Mouse (Mus musculus): ENCODE measurements around the gene Klhl12.
"Not testable (repeated sequence)": the region's sequence is repeated elsewhere in the genome, so short reads cannot be mapped to it uniquely, and the experiment has no call there.

Klhl12 gene

DNA sequence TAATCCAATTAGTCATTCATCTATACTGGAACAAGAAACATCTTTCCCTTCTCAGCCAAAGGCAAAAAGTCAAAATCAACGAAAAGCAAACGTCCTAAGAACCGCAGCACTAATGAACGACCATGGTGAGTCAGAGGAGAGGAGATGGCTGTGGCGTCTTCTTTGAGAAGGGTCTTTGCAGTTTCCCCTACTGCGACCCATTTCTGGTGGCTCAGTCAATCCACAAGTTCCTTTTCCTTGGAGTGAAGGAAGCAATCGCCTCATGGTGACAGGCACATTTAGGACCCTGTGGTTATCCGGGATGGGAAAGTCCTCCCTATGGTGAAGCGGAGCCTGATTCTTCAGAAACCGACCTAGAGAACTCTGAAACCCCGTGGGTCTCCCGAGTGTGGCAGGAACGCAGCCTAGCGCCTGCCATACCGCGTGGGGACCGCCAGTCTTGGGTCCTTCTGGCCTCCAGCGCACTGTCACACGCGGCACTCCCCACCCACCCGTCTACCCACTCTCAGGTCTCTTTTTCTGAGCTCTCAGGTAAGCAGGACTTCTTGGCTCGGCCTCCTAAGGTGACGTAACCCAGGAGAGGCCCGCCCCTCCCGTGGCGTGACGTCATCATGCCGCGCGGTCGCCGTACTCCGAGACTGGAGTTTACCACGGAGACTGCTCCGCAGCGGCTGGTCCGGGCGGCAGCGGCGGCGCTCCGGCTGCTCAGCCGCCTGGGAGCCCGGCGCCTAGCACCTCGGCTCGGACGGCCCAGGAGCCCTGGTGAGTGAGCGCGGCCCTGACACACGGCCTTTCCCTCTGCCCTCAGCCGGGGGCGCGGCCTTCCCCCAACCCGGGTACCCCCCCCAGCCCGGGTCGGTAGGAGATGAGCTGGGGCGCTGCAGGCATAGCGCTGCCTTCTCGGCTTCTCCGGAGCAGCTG is at the start of gene Klhl12:
Klhl12 (plus strand) TSS at position 628 of the 921 bp plus-strand sequence.
- DNase-seq (ENCODE audit: low spot score) = peak; percentile 93

GRCm38 (mm10) chr1:134406414-134406771 is 48.9 kb upstream of the Klhl12 start:
- no peak for DNase-seq (ENCODE audit: low spot score)

GRCm38 (mm10) chr1:134408080-134408479 is 47.3 kb upstream of the Klhl12 start:
- DNase-seq (ENCODE audit: low spot score) = no peak

DNA sequence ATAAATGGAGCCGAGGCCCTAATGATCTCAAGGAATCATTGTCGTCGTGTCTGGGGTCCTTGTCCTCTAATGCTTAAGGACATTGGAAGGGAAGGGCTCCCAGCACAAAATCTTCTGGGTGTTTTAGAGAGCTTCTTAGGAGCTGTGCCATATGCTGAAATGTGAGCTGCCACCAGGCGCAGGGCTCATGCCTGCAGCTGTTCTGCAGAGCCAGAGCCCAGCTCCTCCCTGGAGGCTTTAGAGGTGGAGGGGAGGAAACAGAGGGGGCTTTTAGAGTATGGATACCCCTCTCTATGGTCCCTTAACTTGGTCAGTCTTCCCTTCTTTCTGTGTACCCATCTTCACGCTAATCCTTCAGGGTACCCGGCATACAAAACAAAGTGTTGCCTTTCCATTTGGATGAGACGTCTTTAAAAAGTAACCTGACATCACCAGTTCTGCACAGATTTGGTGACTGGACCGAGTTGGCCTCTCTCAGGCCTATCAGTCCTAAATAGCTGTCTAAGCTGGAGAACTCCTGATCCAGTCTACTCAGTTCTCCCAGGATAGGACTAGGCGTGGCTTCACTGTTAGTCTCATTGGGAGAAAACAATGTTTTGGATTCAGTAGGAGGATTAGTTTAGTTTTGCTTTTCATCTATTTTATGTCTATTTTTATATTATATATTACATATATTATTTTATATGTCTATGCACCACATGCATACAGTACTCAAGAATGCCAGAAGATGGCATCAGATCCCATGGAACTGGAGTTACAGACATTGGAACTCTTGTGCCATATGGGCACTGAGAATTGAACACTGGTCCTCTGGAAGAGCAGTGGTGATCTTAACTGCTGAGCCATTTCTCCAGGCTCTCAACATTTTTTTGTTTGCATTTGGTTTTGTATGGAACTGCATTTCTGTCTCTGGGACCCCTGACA is 43.4 kb upstream of the Klhl12 start:
- DNase-seq (ENCODE audit: low spot score) = no peak

GRCm38 (mm10) chr1:134414038-134414437 is 41.3 kb upstream of the Klhl12 start:
- DNase-seq (ENCODE audit: low spot score) = no peak

GRCm38 (mm10) chr1:134414501-134415167 is 40.7 kb upstream of the Klhl12 start:
- DNase-seq (ENCODE audit: low spot score) = no peak

DNA sequence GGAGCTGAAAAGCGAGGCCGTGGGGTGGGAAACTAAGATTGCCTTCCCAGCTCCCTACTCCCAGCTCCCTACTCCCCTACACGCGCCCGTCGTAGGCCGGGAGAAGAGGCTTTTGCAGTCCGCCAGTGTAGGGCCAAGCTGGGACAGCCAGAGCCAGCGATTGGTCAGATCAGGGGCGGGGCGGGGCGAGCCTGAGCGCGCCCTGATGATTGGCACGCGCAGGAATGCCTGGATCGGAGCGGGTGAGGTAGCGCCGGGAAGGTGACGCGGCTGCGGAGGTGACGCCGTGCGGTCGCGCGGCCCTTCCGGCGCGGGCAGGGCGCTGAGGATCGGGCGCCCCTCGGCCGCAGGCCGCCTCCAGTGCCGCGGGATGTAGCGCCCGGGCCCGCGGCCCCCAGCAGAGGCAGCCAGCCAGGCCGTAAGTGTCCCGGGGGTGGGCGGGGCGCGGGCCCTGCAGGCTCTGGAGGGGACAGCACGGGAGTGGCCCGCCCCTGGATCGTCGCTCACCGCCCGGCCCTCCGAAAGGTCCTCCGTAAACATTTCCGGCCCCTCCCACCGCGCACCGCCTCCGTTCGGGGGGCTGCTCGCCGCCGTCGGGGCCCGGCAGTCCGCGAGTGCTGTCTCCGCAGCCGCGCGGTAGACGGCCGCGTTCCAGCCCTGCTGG is 40.0 kb upstream of the Klhl12 start, which contains the start of gene Adipor1:
Adipor1 (plus strand) TSS at position 211 of the 664 bp plus-strand sequence.
- DNase-seq (ENCODE audit: low spot score) = peak; percentile 81

DNA sequence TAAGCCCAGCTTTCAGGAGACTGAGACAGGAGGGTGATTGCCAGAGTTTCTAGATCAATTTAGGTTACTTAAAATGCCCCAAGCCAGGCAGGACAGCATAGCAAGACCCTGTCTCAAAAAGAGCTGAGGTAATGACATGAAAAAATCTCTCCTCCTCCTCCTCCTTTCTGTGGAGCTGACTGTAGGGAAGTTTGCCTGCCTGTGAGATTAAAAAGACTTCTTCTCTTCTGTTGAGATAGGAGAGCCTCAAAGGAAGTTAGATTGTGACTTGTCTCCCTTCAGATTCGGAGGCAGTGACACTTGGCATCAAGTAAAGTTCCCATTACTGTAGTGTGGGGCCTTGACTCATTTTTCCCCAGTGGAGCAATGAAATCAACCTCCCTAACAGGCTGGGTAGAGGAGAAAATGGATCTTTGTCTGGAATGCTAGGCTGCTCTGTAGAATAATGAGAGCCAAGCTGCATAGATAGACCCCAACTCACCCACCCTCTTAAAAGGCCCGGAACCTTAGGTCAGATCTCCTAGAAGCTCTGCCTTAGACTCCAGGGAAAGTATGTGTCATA is 36.8 kb upstream of the Klhl12 start:
- no peak for DNase-seq (ENCODE audit: low spot score)

DNA sequence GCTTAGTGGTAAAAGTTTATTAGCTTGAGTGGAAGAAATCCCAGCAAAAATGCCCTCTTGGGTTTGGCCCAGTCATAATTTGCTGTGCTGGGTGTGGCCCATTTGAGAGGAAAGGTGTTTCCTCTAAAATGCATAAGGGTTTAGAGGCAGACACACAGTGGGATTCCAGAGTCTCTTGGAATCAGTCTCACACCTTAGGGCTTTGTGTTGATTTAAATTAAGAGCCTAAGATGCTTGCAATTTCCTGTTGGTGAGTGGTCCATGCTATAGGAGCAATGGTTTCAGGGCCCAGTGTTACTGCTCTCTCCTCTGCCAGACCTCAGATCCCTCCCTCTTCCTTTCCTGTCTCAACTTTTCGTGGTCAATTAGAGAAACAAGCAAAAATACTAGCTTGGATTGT is 36.2 kb upstream of the Klhl12 start:
- DNase-seq (ENCODE audit: low spot score) = no peak

GRCm38 (mm10) chr1:134419751-134420458 is 35.4 kb upstream of the Klhl12 start:
- no peak for DNase-seq (ENCODE audit: low spot score)

DNA sequence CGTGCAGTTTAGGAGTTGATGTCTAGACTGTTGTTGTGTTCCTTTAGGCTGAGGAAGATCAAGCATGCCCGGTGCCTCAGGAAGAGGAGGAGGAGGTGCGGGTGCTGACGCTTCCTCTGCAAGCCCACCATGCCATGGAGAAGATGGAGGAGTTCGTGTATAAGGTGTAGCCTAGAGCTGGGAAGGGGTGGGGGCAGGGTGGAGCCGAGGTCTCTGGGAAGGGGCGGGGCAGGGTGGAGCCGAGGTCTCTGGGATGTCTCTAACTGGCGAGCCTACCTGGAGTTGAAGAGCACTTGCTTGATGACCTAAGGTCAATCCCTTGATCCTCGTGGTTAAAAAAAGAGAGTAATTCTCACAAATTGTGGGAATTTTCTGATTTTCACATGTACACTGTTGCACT is 31.4 kb upstream of the Klhl12 start:
- no peak for DNase-seq (ENCODE audit: low spot score)

GRCm38 (mm10) chr1:134426289-134426688 is 29.0 kb upstream of the Klhl12 start:
- no peak for DNase-seq (ENCODE audit: low spot score)

- DNase-seq (ENCODE audit: low spot score) = no peak
Measured at GRCm38 (mm10) chr1:134433002-134433401, 22.3 kb upstream of the Klhl12 start.

- no peak for DNase-seq (ENCODE audit: low spot score)
Measured at GRCm38 (mm10) chr1:134433473-134433872, 21.9 kb upstream of the Klhl12 start.

- no peak for DNase-seq (ENCODE audit: low spot score)
Measured at GRCm38 (mm10) chr1:134435414-134435813, 19.9 kb upstream of the Klhl12 start.

DNA sequence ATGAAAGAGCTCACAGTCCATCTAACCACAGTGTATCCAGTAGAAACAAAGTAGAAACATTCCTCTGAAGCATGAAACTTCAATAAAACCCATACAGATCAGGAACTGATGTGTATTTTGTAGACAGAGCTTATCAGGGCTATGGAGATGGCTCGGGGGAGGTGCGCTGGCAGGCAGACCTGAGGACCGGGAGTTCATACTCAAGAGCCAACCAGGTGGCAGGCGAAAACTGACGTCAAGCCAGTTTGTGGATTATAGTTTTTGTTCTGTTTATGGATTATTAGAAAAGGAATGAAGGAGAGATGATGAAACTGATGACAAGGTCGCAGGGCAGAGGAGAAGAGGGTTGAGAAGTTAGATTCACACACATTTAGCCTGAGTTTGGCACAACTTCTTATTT is 14.9 kb upstream of the Klhl12 start:
- no peak for DNase-seq (ENCODE audit: low spot score)

DNA sequence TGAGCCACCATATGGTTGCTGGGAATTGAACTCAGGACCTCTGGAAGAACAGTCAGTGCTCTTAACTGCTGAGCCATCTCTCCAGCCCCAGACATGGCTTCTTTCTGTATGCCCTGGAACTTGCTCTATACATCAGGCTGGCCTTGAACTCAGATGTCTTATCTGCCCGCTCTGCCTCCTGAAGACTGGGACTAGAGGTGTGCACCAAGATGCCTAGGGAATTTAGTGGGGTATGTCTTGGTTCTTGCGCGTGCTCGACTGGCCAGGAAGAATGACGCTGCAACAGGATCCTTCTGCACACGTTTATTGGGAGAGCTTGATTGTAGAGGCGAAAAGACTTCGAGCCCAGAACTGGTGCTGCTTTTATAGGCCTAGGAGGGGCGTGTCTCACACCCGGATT is 13.6 kb upstream of the Klhl12 start:
- not testable (repeated sequence) for DNase-seq (ENCODE audit: low spot score)

DNA sequence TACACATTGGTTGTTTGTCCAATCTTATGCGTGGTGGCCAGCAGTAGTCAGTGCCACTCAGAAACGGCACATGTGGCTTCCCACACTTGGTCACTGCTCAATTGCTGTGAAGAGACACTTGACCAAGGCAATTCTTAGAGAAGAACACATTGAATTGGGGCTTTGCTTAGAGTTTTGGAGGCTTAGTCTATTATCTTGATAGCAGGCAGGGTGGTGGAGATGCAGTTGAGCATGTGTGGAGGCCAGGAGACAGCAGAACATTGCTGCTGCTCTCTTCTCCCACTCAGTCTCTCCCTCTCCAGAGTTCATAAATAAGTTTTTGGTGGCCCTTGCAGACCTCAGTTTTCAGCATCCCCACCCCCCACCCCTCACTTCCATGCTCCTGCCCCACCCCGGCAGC is 12.9 kb upstream of the Klhl12 start:
- no peak for DNase-seq (ENCODE audit: low spot score)

- DNase-seq (ENCODE audit: low spot score) = not testable (repeated sequence)
Measured at GRCm38 (mm10) chr1:134443288-134443687, 12.0 kb upstream of the Klhl12 start.

GRCm38 (mm10) chr1:134445418-134445817 is 9.9 kb upstream of the Klhl12 start:
- DNase-seq (ENCODE audit: low spot score) = no peak

DNA sequence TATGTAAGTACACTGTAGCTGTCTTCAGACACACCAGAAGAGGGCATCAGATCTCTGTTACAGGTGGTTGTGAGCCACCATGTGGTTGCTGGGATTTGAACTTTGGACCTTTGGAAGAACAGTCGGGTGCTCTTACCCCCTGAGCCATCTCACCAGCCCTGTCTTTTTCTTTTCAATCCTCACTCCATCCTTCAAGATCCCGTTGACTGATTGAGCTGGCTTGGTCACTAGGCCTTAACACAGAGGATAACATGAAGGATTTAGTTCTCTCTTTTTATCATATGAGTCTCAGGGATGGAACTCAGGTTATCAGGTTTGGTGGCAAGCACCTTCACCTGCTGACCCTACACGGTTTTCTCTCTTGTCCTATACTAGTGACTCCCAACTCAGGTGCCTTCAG is 6.8 kb upstream of the Klhl12 start:
- DNase-seq (ENCODE audit: low spot score) = not testable (repeated sequence)

Measured in ovary, postnatal 10 days (tissue).